Mouse (Mus musculus) liver, adult 2 months (tissue): ENCODE results near the gene Fam168a.

Source experiments
- CTCF ChIP-seq: fragments of 200-500 bp; IDR thresholded peaks from 2 replicates; pipeline ENCODE4 v1.5.1; 2011; ENCODE audit warnings: low read depth, low read length, control low read depth
- POLR2A ChIP-seq: fragments of 200-500 bp; IDR thresholded peaks from 2 replicates; pipeline ENCODE4 v1.6.1; 2011; ENCODE audit warnings: low read length, control low read depth; ENCODE audit not compliant: insufficient read depth; ENCODE audit errors: extremely low read depth

GRCm38 (mm10) chr7:100718741-100719140 lies 12.3 kb downstream of the Fam168a start:
- TF ChIP-seq CTCF (no peak), POLR2A (no peak)
